Mouse (Mus musculus): ENCODE results near the gene Gcnt7. TPM values are rescaled to one million over a fixed set of nuclear protein-coding genes. Genes with fewer than 3 reads are reported as not detected.

Gcnt7 gene
- 1.5 and 1.7 TPM in 2 replicates for polyA plus RNA-seq (2015; fragmentation: Nextera tagmentation; extraction: Ambion mirVana)

DNA sequence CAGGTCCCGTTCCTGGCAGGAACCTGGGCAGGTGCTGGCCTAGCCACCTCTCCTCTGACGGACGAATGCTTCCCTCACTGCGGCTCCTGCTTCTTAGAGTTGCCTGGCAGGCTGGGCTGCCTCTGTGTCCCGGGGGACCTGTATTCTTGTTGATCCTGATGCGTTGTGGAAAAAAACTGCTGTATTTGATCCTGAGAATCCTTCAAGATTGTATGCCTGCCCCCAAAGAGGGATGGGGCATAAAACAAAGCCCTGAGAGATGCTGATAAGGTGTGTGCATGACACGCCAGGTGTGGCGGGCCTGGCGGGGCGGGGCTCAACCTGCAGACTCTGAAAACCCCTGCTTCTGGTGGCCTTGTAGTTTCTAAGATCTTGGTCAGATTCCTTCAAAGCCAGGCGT lies at the start of gene Gcnt7:
TSS of gene Gcnt7 (minus strand) at position 101 of the 400 bp plus-strand sequence.
- H3K27me3 ChIP-seq, result no peaks in the 10 kb centered on the region
- H3K27ac ChIP-seq, result no peak within 1 kb of the TSS
- no peaks in the 10 kb centered on the region for H3K9me3 ChIP-seq
- no peak within 1 kb of the TSS for H3K4me3 ChIP-seq
- no peak within 1 kb of the TSS for H3K9ac ChIP-seq
- 83% methylated on average over 11 of the region's 11 CpGs for WGBS
- H3K36me3 ChIP-seq, result peaks cover 8% of the 10 kb centered on the region; the same call in 1 of the 2 replicates
- H3K4me2 ChIP-seq, result no peak within 1 kb of the TSS
- no peaks in the 10 kb centered on the region for H3K4me1 ChIP-seq
- no peak for ATAC-seq (ENCODE audit: borderline replicate concordance, extremely low read depth, low FRiP score, low TSS enrichment)

GRCm38 (mm10) chr2:172506121-172506520 lies 47.7 kb upstream of the Gcnt7 start:
- no peaks in the 10 kb centered on the region for H3K4me1 ChIP-seq
- H3K9ac ChIP-seq, result no peak overlapping the region
- H3K4me2 ChIP-seq, result no peak overlapping the region
- H3K27ac ChIP-seq, result no peak overlapping the region
- no peaks in the 10 kb centered on the region for H3K27me3 ChIP-seq
- WGBS, result 71% methylated on average over 7 of the region's 7 CpGs
- no peaks in the 10 kb centered on the region for H3K36me3 ChIP-seq
- no peak overlapping the region for H3K4me3 ChIP-seq
- no peaks in the 10 kb centered on the region for H3K9me3 ChIP-seq
- ATAC-seq (ENCODE audit: borderline replicate concordance, extremely low read depth, low FRiP score, low TSS enrichment), result no peak

- H3K36me3 ChIP-seq, result no peaks in the 10 kb centered on the region
- no peak overlapping the region for H3K27ac ChIP-seq
- no peak overlapping the region for H3K4me3 ChIP-seq
- H3K9me3 ChIP-seq, result no peaks in the 10 kb centered on the region
- H3K27me3 ChIP-seq, result no peaks in the 10 kb centered on the region
- no peak for ATAC-seq (ENCODE audit: borderline replicate concordance, extremely low read depth, low FRiP score, low TSS enrichment)
- no peak overlapping the region for H3K9ac ChIP-seq
- H3K4me1 ChIP-seq, result 0 out of 2 replicates have a peak, but pooled peaks cover 3% of the 10 kb centered on the region
- no peak overlapping the region for H3K4me2 ChIP-seq
- 45% methylated on average over 14 of the region's 14 CpGs for WGBS
Observed at GRCm38 (mm10) chr2:172502168-172502567, 43.8 kb upstream of the Gcnt7 start.

DNA sequence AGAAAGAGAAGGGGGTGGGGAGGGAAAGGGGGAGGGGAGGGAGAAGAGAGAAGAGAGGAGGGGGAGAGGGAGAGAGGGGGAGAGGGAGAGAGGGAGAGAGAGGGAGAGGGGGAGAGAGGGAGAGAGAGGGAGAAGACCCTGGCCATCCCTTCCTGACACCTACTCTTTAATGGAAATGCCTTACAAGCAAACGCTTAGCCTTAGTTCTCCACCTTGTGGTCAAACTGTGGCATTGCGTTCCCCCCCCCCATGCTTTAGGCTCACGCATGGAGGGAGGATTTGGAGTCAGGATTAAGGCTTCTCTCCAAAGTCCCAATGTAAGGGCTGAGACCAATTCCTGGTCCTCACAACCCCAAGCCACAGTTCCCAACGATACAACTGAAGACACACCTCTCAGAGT lies 42.9 kb upstream of the Gcnt7 start:
- Histone ChIP-seq H3K4me2 (no peak overlapping the region), H3K9ac (no peak overlapping the region), H3K4me3 (no peak overlapping the region), H3K9me3 (no peaks in the 10 kb centered on the region), H3K36me3 (no peaks in the 10 kb centered on the region), H3K27ac (no peak overlapping the region), H3K4me1 (0 out of 2 replicates have a peak, but pooled peaks cover 3% of the 10 kb centered on the region), H3K27me3 (no peaks in the 10 kb centered on the region)
- ATAC-seq (ENCODE audit: borderline replicate concordance, extremely low read depth, low FRiP score, low TSS enrichment), result no peak
- 16% methylated on average over 4 of the region's 4 CpGs for WGBS

DNA sequence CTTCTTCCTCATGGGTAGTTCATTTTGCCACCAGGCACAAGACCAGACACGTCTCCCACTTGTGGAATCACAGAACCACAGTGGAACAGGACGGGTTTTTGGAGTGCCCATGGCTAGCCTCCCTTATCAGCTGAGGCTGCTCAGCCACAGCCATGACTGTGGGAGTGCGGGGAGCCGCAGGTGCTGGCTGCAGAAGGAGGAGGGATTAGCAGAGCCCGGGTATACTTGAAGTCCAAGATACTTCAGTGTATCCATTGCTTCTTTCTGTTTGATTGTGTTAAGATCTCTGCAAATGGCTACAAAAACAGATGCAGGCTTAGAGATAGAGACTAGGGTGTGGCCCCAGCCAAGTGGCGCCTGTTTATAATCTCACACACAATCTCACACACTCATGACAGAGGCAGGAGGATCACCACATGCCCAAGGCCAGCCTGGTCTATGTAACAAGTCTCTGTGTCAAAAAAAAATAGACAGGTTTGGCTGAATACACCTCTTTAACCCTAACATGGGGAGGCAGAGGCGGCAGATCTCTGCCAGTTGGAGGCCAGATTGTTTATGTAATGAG lies 42.4 kb upstream of the Gcnt7 start:
- Histone ChIP-seq H3K9ac (no peak overlapping the region), H3K4me2 (no peak overlapping the region), H3K4me1 (0 out of 2 replicates have a peak, but pooled peaks cover 3% of the 10 kb centered on the region), H3K27me3 (no peaks in the 10 kb centered on the region), H3K9me3 (no peaks in the 10 kb centered on the region), H3K4me3 (no peak overlapping the region), H3K36me3 (no peaks in the 10 kb centered on the region), H3K27ac (no peak overlapping the region)
- WGBS, result 20% methylated on average over 7 of the region's 7 CpGs
- no peak for ATAC-seq (ENCODE audit: borderline replicate concordance, extremely low read depth, low FRiP score, low TSS enrichment)

DNA sequence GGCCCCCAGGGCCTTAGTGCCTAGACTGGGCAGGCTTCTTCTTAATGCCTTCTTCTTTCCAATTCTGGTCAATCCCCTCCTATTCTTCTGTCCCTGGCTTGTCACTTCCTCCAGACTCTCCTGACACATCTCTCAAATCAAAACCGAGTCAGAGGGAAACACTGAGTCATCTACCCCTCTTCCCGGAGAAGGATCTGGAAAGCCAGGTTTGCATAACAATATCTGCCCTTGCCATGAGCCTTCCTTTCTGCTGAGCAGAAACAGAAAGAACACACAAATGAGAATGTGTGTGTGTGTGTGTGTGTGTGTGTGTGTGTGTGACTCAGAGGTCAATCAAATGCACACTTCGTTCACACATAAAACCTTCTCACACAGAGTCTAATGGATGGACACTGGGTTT lies 40.4 kb upstream of the Gcnt7 start:
- no peak overlapping the region for H3K27ac ChIP-seq
- no peak for ATAC-seq (ENCODE audit: borderline replicate concordance, extremely low read depth, low FRiP score, low TSS enrichment)
- no peak overlapping the region for H3K4me3 ChIP-seq
- H3K36me3 ChIP-seq, result no peaks in the 10 kb centered on the region
- no peak overlapping the region for H3K4me2 ChIP-seq
- H3K9ac ChIP-seq, result no peak overlapping the region
- H3K27me3 ChIP-seq, result no peaks in the 10 kb centered on the region
- 54% methylated on average over 3 of the region's 3 CpGs for WGBS
- H3K4me1 ChIP-seq, result 0 out of 2 replicates have a peak, but pooled peaks cover 3% of the 10 kb centered on the region
- no peaks in the 10 kb centered on the region for H3K9me3 ChIP-seq

GRCm38 (mm10) chr2:172496736-172497345 lies 38.4 kb upstream of the Gcnt7 start:
- Histone ChIP-seq H3K9me3 (no peaks in the 10 kb centered on the region), H3K4me1 (0 out of 2 replicates have a peak, but pooled peaks cover 3% of the 10 kb centered on the region), H3K4me3 (no peak overlapping the region), H3K36me3 (no peaks in the 10 kb centered on the region), H3K4me2 (no peak overlapping the region), H3K9ac (no peak overlapping the region), H3K27me3 (no peaks in the 10 kb centered on the region), H3K27ac (no peak overlapping the region)
- WGBS, result 62% methylated on average over 8 of the region's 8 CpGs
- no peak for ATAC-seq (ENCODE audit: borderline replicate concordance, extremely low read depth, low FRiP score, low TSS enrichment)

- Histone ChIP-seq H3K27me3 (no peaks in the 10 kb centered on the region), H3K36me3 (no peaks in the 10 kb centered on the region), H3K27ac (no peak overlapping the region), H3K4me1 (no peaks in the 10 kb centered on the region), H3K4me2 (no peak overlapping the region), H3K9ac (no peak overlapping the region), H3K9me3 (no peaks in the 10 kb centered on the region), H3K4me3 (no peak overlapping the region)
- 34% methylated on average over 12 of the region's 12 CpGs for WGBS
- ATAC-seq (ENCODE audit: borderline replicate concordance, extremely low read depth, low FRiP score, low TSS enrichment), result no peak
Observed at GRCm38 (mm10) chr2:172484696-172485370, 26.4 kb upstream of the Gcnt7 start.

GRCm38 (mm10) chr2:172483766-172484413 lies 25.5 kb upstream of the Gcnt7 start:
- Histone ChIP-seq H3K4me1 (no peaks in the 10 kb centered on the region), H3K36me3 (no peaks in the 10 kb centered on the region), H3K27me3 (no peaks in the 10 kb centered on the region), H3K9ac (no peak overlapping the region), H3K4me2 (no peak overlapping the region), H3K4me3 (no peak overlapping the region), H3K9me3 (no peaks in the 10 kb centered on the region), H3K27ac (no peak overlapping the region)
- WGBS, result 76% methylated on average over 14 of the region's 14 CpGs
- no peak for ATAC-seq (ENCODE audit: borderline replicate concordance, extremely low read depth, low FRiP score, low TSS enrichment)

GRCm38 (mm10) chr2:172481654-172482385 lies 23.4 kb upstream of the Gcnt7 start:
- Histone ChIP-seq H3K27me3 (no peaks in the 10 kb centered on the region), H3K4me3 (no peak overlapping the region), H3K9me3 (no peaks in the 10 kb centered on the region), H3K27ac (no peak overlapping the region), H3K9ac (no peak overlapping the region), H3K4me1 (no peaks in the 10 kb centered on the region), H3K4me2 (no peak overlapping the region), H3K36me3 (no peaks in the 10 kb centered on the region)
- 77% methylated on average over 16 of the region's 16 CpGs for WGBS
- ATAC-seq (ENCODE audit: borderline replicate concordance, extremely low read depth, low FRiP score, low TSS enrichment), result no peak

GRCm38 (mm10) chr2:172480296-172480695 lies 21.9 kb upstream of the Gcnt7 start:
- 45% methylated on average over 7 of the region's 7 CpGs for WGBS
- Histone ChIP-seq H3K27ac (no peak overlapping the region), H3K9ac (no peak overlapping the region), H3K4me3 (no peak overlapping the region), H3K9me3 (no peaks in the 10 kb centered on the region), H3K36me3 (no peaks in the 10 kb centered on the region), H3K27me3 (no peaks in the 10 kb centered on the region), H3K4me1 (no peaks in the 10 kb centered on the region), H3K4me2 (no peak overlapping the region)
- no peak for ATAC-seq (ENCODE audit: borderline replicate concordance, extremely low read depth, low FRiP score, low TSS enrichment)
